Mouse (Mus musculus): ENCODE data around the gene C130050O18Rik. TPM values are rescaled to one million over a fixed set of nuclear protein-coding genes. Genes with fewer than 3 reads are reported as not detected.

The C130050O18Rik gene
- polyA plus RNA-seq, 1 experiment = 0.12 TPM

GRCm38 (mm10) chr5:139448025-139448424 lies 42.9 kb downstream of the C130050O18Rik start:
- peaks cover 4% of the 10 kb centered on the region for H3K4me1 ChIP-seq (ENCODE audit: control insufficient read depth, insufficient read depth, low read length)
- TF ChIP-seq POLR2A (IDR thresholded peaks at IDR 0.05; ENCODE audit: control insufficient read depth, low read depth, low read length) (no peak), CTCF (IDR thresholded peaks at IDR 0.05; ENCODE audit: control insufficient read depth, insufficient read depth, insufficient replicate concordance, low read depth, low read length) (no peak)
- no peak overlapping the region for H3K4me3 ChIP-seq (ENCODE audit: control insufficient read depth, low read depth, low read length)
- no peaks in the 10 kb centered on the region for H3K36me3 ChIP-seq (ENCODE audit: control insufficient read depth, insufficient read depth, low read length)
- H3K27ac ChIP-seq (ENCODE audit: control insufficient read depth, insufficient read depth, low read depth, low read length) = no peak overlapping the region
- no peaks in the 10 kb centered on the region for H3K27me3 ChIP-seq (ENCODE audit: control insufficient read depth, insufficient read depth, low read length)

DNA sequence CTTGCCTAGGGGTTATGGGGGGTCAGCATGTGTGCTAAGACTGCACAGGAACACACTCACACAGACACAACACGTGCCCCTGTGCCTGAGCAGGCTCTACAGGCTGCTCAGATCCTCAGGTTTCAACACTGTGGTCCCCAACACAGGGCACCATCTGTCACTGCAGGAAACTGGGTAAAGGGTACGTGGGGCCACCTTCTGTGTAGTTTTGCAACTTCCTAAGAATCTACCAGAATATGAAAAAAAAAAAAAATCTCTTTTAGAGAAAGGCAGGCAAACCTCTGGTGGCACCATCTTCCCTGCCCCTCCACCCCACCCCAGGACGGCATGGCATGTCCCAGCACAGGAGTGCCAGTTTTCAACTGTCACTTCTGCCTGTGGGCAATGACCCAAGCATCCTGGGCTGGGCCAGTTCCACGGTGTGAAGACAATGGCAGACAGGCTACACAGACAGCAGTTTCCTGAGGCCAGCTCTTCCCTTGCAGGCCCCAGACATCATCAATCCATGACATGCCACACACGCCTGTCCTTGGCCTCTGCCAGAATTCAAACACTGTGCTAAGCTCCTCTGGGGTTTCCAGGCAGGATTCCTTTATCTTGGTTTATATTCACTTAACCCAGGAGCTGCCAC lies 44.2 kb downstream of the C130050O18Rik start:
- Histone ChIP-seq H3K36me3 (ENCODE audit: control insufficient read depth, insufficient read depth, low read length) (no peaks in the 10 kb centered on the region), H3K27me3 (ENCODE audit: control insufficient read depth, insufficient read depth, low read length) (no peaks in the 10 kb centered on the region), H3K27ac (ENCODE audit: control insufficient read depth, insufficient read depth, low read depth, low read length) (no peak overlapping the region), H3K4me1 (ENCODE audit: control insufficient read depth, insufficient read depth, low read length) (peaks cover 4% of the 10 kb centered on the region), H3K4me3 (ENCODE audit: control insufficient read depth, low read depth, low read length) (no peak overlapping the region)
- TF ChIP-seq CTCF (IDR thresholded peaks at IDR 0.05; ENCODE audit: control insufficient read depth, insufficient read depth, insufficient replicate concordance, low read depth, low read length) (no peak), POLR2A (IDR thresholded peaks at IDR 0.05; ENCODE audit: control insufficient read depth, low read depth, low read length) (no peak)

DNA sequence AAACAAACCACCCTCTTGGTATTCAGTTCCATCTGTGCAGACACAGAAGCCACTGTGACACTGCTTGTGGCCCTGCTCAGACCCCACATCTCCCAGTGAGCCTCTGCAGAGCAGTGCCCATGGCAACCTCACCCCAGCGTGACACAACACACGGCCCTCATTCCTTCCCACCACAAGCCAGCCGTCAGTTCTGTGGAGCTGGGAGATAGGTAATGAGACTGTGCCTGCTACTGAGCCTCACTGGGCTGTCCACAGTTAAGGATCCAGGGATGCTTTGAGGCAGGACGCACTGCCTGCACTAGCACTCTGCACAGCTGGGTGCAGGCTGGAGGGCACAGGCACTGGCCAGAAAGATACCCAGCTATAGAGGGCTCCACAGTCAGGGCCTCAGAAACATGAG lies 44.8 kb downstream of the C130050O18Rik start:
- TF ChIP-seq POLR2A (IDR thresholded peaks at IDR 0.05; ENCODE audit: control insufficient read depth, low read depth, low read length) (no peak), CTCF (IDR thresholded peaks at IDR 0.05; ENCODE audit: control insufficient read depth, insufficient read depth, insufficient replicate concordance, low read depth, low read length) (no peak)
- Histone ChIP-seq H3K36me3 (ENCODE audit: control insufficient read depth, insufficient read depth, low read length) (no peaks in the 10 kb centered on the region), H3K4me1 (ENCODE audit: control insufficient read depth, insufficient read depth, low read length) (peaks cover 4% of the 10 kb centered on the region), H3K4me3 (ENCODE audit: control insufficient read depth, low read depth, low read length) (no peak overlapping the region), H3K27me3 (ENCODE audit: control insufficient read depth, insufficient read depth, low read length) (no peaks in the 10 kb centered on the region), H3K27ac (ENCODE audit: control insufficient read depth, insufficient read depth, low read depth, low read length) (no peak overlapping the region)

GRCm38 (mm10) chr5:139453031-139453430 lies 48.0 kb downstream of the C130050O18Rik start:
- Histone ChIP-seq H3K36me3 (ENCODE audit: control insufficient read depth, insufficient read depth, low read length) (no peaks in the 10 kb centered on the region), H3K27me3 (ENCODE audit: control insufficient read depth, insufficient read depth, low read length) (no peaks in the 10 kb centered on the region), H3K27ac (ENCODE audit: control insufficient read depth, insufficient read depth, low read depth, low read length) (no peak overlapping the region), H3K4me3 (ENCODE audit: control insufficient read depth, low read depth, low read length) (no peak overlapping the region), H3K4me1 (ENCODE audit: control insufficient read depth, insufficient read depth, low read length) (no peaks in the 10 kb centered on the region)
- TF ChIP-seq CTCF (IDR thresholded peaks at IDR 0.05; ENCODE audit: control insufficient read depth, insufficient read depth, insufficient replicate concordance, low read depth, low read length) (no peak), POLR2A (IDR thresholded peaks at IDR 0.05; ENCODE audit: control insufficient read depth, low read depth, low read length) (no peak)

- H3K27me3 ChIP-seq (ENCODE audit: control insufficient read depth, insufficient read depth, low read length) = no peaks in the 10 kb centered on the region
- no peak overlapping the region for H3K4me3 ChIP-seq (ENCODE audit: control insufficient read depth, low read depth, low read length)
- H3K27ac ChIP-seq (ENCODE audit: control insufficient read depth, insufficient read depth, low read depth, low read length) = no peak overlapping the region
- no peaks in the 10 kb centered on the region for H3K36me3 ChIP-seq (ENCODE audit: control insufficient read depth, insufficient read depth, low read length)
- H3K4me1 ChIP-seq (ENCODE audit: control insufficient read depth, insufficient read depth, low read length) = peaks cover 2% of the 10 kb centered on the region
- TF ChIP-seq POLR2A (IDR thresholded peaks at IDR 0.05; ENCODE audit: control insufficient read depth, low read depth, low read length) (no peak), CTCF (IDR thresholded peaks at IDR 0.05; ENCODE audit: control insufficient read depth, insufficient read depth, insufficient replicate concordance, low read depth, low read length) (no peak)
Observed at GRCm38 (mm10) chr5:139455166-139455565, 50.1 kb downstream of the C130050O18Rik start.

- Histone ChIP-seq H3K4me1 (ENCODE audit: control insufficient read depth, insufficient read depth, low read length) (peaks cover 8% of the 10 kb centered on the region), H3K36me3 (ENCODE audit: control insufficient read depth, insufficient read depth, low read length) (no peaks in the 10 kb centered on the region), H3K4me3 (ENCODE audit: control insufficient read depth, low read depth, low read length) (no peak overlapping the region), H3K27me3 (ENCODE audit: control insufficient read depth, insufficient read depth, low read length) (no peaks in the 10 kb centered on the region), H3K27ac (ENCODE audit: control insufficient read depth, insufficient read depth, low read depth, low read length) (no peak overlapping the region)
- TF ChIP-seq POLR2A (IDR thresholded peaks at IDR 0.05; ENCODE audit: control insufficient read depth, low read depth, low read length) = no peak
- no peak for TF ChIP-seq CTCF (IDR thresholded peaks at IDR 0.05; ENCODE audit: control insufficient read depth, insufficient read depth, insufficient replicate concordance, low read depth, low read length)
Observed at GRCm38 (mm10) chr5:139457241-139457640, 52.2 kb downstream of the C130050O18Rik start.

- TF ChIP-seq CTCF (IDR thresholded peaks at IDR 0.05; ENCODE audit: control insufficient read depth, insufficient read depth, insufficient replicate concordance, low read depth, low read length) = no peak
- Histone ChIP-seq H3K4me3 (ENCODE audit: control insufficient read depth, low read depth, low read length) (peak overlapping the region; percentile 99), H3K36me3 (ENCODE audit: control insufficient read depth, insufficient read depth, low read length) (no peaks in the 10 kb centered on the region), H3K27me3 (ENCODE audit: control insufficient read depth, insufficient read depth, low read length) (no peaks in the 10 kb centered on the region), H3K27ac (ENCODE audit: control insufficient read depth, insufficient read depth, low read depth, low read length) (peak overlapping the region; percentile 63), H3K4me1 (ENCODE audit: control insufficient read depth, insufficient read depth, low read length) (peaks cover 8% of the 10 kb centered on the region)
Observed at GRCm38 (mm10) chr5:139459938-139460337, 54.9 kb downstream of the C130050O18Rik start.

All from testis, adult 2 months (tissue).